Mouse (Mus musculus) spleen, postnatal 14 days (tissue): ENCODE data around the gene Phf1.
"Not testable (repeated sequence)": the region's sequence is repeated elsewhere in the genome, so short reads cannot be mapped to it uniquely, and the experiment has no call there.

Experiments
- DNase-seq, 2 experiments: peaks; one replicate each; pipeline ENCODE4 v3.0.0; 2021 to 2022; ENCODE audit warnings: low spot score in 2 of 2

Gene Phf1

GRCm38 (mm10) chr17:26932839-26933398 lies at the start of gene Phf1:
TSS of gene Phf1 (plus strand) at chr17:26933052.
- peak; percentile 99 for DNase-seq

DNA sequence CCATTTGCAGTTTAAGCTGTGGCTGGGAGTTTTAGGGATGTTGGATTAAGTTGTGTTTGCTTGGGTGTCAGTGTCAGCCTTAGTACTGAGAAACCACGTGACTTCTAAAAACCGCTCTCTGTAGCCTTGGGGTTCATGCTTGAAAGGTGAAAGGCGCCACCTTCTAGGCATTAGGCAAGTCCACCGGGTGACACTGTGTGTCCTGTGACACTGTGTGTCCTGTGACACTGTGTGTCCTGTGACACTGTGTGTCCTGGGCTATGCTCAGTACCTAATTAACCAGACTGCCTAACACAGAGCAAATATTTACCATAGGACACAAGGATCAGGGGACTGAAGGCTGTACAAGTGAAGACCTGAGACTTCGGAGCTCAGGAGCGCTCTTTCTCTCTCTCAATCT lies 49.3 kb upstream of the Phf1 start:
- no peak for DNase-seq

- DNase-seq = peak; percentile 74 to 77
Observed at GRCm38 (mm10) chr17:26884995-26885926, 47.6 kb upstream of the Phf1 start.

DNA sequence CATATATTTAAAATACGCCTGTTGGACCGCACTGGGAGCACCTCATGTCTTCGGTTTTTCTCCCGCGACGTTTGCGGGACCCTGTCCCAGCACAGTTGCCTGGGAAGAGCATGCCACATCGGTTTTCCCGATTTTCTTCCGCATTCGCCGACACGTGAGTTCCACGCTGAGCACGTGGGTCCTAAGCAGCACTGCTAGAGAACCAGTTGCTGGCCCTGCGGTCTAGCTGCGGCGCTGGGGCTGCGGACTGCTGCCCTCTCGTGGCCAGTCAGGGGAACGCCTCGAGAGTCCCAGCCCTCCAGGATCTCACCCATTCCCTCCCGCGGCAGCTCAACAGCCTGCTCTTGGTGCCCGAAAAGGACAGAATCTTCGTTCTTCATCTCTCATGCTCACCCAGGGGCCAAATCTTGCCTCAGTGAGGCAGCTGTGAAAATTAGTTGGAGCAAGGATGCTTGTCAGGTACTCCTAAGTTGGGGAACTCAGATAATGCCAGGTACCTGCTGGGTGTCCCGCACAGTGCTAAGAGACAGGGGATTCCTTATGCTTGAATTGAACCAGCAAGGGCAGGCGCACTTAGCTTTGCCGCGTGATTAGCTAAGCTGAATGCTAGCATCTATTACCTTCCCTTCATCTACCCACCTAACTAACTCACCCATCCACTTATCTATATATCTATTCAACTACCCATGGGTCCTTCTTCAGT lies 46.7 kb upstream of the Phf1 start:
- peak; percentile 65 to 79 for DNase-seq

DNA sequence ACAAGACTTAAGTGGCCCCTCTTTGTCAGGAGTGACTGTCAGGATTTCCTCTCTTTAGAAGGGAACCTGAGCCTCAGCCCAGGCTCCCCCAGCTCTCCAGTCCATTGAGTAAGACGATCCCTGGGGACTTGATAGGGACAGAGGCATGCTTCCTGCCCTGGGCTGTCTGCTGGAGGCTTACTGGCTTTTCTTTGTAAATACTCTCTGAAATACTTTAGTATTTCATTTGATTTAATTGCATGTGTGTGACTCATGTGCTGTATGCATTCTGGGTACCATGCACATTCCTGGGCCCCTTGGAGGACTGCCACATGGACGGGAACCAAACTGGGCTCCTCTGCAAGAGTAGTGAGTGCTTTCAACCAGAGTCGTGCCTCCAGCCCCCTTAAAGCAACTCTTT lies 44.9 kb upstream of the Phf1 start:
- DNase-seq = no peak

GRCm38 (mm10) chr17:26892635-26893375 lies 40.0 kb upstream of the Phf1 start:
- no peak for DNase-seq

GRCm38 (mm10) chr17:26893492-26893891 lies 39.4 kb upstream of the Phf1 start:
- DNase-seq = no peak

DNA sequence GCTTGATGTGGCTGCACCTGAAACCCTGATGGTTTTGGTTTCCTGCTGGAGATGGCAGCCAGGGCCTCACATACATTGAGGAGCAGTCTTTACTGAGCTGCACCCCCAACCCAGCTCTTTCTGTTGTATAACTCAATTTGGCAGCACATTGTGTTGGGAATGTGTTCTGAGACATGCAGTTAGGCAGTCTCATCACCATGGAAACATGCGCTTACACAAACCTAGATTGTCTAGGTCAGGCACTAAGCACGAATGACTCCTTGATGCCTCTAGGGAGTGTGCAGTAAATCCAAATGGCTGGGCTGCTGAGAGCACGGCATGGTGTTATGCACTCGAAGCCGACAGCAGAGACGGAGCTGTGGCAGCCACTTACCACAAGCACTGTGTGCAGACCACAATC lies 38.5 kb upstream of the Phf1 start:
- no peak for DNase-seq

DNA sequence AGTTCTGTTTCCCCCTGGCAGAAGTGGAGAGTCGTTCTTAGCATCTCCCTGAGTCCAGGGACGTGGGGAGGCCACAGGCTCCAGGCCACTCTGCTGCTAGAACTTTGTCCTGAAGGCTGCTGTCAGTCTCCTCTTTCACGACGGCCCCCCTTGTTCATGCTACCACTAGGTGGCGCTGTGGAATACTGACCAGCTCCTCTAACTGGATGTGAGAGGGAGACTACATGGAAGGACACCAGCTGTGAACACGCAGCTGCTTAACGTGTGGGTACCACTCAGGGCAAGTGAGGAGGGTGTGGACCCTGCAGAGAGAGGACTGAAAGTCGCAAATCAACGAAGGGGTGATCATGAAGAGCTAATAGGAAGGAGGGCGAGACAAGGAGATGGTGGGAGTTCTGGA lies 37.3 kb upstream of the Phf1 start:
- DNase-seq = peak; percentile 38 to 70

DNA sequence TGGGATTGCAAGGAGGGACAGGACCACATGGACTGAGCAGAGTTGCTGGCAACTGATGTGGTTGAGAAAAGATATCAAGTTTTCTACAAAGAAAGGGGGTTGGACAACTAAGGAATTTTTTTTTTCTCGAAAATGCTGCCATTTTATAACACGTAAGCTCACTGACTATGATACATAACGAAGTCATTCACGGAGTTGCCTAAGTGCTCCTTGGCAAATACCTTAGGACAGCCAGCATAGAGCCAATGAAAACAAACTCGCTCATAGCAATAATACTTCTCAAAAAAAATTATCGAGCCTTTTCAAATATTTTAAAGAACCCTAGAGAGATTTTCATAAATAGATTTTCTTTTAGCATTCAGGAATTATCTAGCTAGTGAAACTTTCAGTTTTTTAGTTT lies 31.9 kb upstream of the Phf1 start:
- no peak for DNase-seq

DNA sequence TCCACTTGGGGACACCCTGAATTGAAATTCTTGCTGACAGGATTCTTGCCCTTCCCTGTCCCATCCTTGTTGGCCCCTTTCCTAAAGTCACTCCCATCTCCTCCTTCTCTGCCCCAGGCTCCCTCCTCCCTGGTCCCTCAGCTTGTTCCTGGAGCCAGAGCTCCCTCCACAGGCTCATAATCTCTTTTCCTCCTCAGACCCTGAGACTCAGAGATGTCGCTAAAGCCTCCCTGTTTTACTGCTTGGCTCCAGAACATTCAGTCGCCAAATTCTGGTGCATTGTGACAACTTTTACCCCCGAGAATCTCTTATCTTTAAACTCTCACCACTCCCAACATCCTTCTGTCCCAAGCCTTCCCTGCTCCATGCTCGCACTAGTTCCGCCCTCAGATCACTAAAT lies 28.5 kb upstream of the Phf1 start:
- no peak for DNase-seq

DNA sequence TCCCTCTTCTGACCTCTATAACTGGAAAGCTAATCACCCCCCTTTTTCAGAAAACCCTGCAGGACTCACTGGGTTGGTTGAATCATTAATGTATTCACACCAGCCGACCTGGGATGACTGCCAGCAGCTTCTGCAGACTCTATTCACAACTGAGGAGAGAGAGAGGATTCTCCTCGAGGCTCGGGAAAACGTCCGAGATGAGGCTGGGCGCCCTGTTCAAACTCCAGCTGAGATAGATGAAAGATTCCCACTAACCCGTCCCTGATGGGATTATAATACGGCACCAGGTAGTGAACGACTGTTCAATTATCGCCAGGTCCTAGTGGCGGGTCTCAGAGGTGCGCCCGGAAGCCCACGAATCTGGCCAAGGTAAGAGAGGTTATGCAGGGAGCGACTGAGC lies 25.3 kb upstream of the Phf1 start:
- DNase-seq = not testable (repeated sequence)

DNA sequence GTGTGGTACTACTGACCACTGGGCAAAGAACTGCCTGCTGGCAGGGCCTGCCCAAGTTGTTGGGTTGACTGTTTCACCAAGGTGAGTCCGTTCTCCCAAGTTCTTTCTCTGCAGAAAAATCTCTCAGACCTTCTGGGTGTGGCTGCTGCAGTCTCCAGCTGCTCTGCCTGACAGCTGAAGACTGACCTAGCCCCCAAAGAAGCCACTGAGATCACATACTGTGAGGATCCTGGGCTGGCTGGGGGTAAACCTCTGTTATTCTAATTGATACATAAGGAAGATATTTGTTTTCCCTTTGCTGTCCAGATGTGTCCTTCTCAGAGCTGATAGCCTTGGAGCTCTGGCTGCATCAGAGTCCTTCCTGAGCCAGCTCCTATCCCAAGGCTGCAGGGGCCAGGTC lies 17.6 kb upstream of the Phf1 start:
- DNase-seq = no peak

GRCm38 (mm10) chr17:26916711-26917482 lies 16.0 kb upstream of the Phf1 start, which contains the start of gene Kifc5b:
TSS of gene Kifc5b (plus strand) at chr17:26917091.
- DNase-seq = peak; percentile 97 to 98

- DNase-seq = not testable (repeated sequence)
Observed at GRCm38 (mm10) chr17:26917560-26917959, 15.3 kb upstream of the Phf1 start.

GRCm38 (mm10) chr17:26918343-26918742 lies 14.5 kb upstream of the Phf1 start:
- DNase-seq = no peak

DNA sequence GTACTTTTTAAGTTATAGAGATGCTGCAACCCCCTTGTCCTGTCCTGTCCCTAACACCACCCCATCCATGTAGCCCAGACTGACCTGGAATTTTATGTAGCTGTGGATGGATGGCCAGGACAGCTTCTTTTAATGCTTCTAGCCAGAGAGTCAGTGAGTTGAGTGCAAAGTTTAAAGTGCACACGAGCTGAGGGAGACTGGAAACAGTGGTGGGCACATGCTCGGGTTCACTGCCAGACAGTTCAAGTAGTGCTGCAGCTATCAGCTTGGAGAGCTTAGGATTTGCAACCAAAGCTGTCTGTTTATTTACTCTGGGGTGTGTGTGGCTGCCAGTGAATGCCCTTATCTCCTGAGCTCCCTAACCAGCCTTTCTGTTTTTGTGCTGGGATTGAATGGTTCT lies 13.3 kb upstream of the Phf1 start:
- not testable (repeated sequence) for DNase-seq

- DNase-seq = not testable (repeated sequence)
Observed at GRCm38 (mm10) chr17:26922368-26922767, 10.5 kb upstream of the Phf1 start.

DNA sequence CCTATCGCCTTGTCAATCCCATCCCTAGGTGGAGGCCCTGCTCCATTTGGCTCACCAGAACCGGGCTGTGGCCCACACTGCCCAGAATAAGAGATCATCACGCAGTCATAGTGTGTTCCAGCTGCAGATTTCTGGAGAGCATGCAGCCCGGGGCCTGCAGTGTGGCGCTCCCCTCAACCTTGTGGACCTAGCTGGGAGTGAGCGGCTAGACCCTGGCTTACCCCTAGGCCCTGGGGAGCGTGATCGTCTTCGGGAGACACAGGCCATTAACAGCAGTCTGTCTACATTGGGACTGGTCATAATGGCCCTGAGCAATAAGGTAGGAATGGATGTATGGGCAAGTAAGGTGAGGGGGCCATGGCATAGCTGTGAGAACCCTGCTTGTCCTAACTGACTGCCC lies 7.4 kb upstream of the Phf1 start:
- not testable (repeated sequence) for DNase-seq

- not testable (repeated sequence) for DNase-seq
Observed at GRCm38 (mm10) chr17:26931795-26932194, 1.1 kb upstream of the Phf1 start.

- no peak for DNase-seq
Observed at GRCm38 (mm10) chr17:26933419-26933818, 567 bp downstream of the Phf1 start.
